Mouse (Mus musculus): Measurements from ENCODE around the gene Filip1.

- TF ChIP-seq CTCF (IDR thresholded peaks at IDR 0.05) (peak; percentile 85), EP300 (IDR thresholded peaks at IDR 0.05) (no peak)
Observed at GRCm38 (mm10) chr9:79806317-79807075, 206.2 kb downstream of the Filip1 start.
